Mouse (Mus musculus) ES-Bruce4 (cell line): ENCODE results near the gene Gm21987.

Experiments used
- CTCF ChIP-seq: IDR thresholded peaks from one replicate; pipeline ENCODE4 v1.8.1; 2011; ENCODE audit warnings: low read depth, low read length
- POLR2A ChIP-seq: IDR thresholded peaks from one replicate; pipeline ENCODE4 v1.8.1; 2011; ENCODE audit warnings: low read length; ENCODE audit not compliant: insufficient read depth

DNA sequence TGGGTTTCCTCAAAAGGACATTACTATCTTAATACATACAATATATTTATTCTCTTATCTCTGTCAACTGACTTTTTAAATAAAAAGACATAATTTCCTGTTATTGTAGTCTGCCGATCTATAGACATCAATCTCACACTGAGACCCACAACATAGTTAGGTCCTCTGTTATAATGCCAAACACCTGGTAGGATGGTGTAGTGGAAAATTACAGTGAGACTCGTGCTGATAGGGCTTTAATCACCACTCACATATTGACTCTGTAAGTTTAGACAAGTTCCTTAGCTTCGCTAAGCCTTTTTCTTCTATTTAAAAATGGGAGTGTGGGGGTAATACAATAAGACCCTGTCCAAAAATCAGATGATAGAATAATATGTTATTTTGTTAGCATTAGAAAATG, 13.0 kb downstream of the Gm21987 start:
- no peak for TF ChIP-seq CTCF
- no peak for TF ChIP-seq POLR2A
